In genomic region chr10:32557673-32558072, GRCm38 (mm10) we compare ENCODE assay signal across 27 mouse cellular contexts.
DNase-seq lines count a peak whose midpoint lies in the region; ATAC-seq and TF ChIP-seq lines count a peak whose summit lies in the region.
"Had no signal": no experiment of that assay in that cellular context is flagged by ENCODE, and none has a peak within 500 bp of the region (broad histone marks: within the 10 kb centered on the region; RNA-seq: fewer than 3 reads in every experiment).

No protein-coding gene starts in this region.

- intact Hi-C loops in heart, postnatal 36 days (cut with DNase I), result no loop called here
- intact Hi-C loops in left cerebral cortex, adult 2 months (cut with DNase I), result no loop called here

- no peak overlapping the region for H3K4me3 ChIP-seq in heart, embryonic 10.5 days
- no peak overlapping the region for H3K4me3 ChIP-seq in liver, embryonic 11.5 days (ENCODE audit: low read depth, low read length)
- no peak overlapping the region for H3K4me3 ChIP-seq in liver, embryonic 14.5 days (ENCODE audit: insufficient read depth in 1 of 2, low read depth in 2 of 2, low read length in 2 of 2)
- no peak overlapping the region for H3K4me3 ChIP-seq in left cerebral cortex, adult 2 months
- H3K4me3 ChIP-seq: embryonic facial prominence, embryonic 10.5 days; embryonic facial prominence, embryonic 13.5 days; erythroblast, embryonic 14.5 days; forebrain, embryonic 12.5 days; forebrain, embryonic 15.5 days had no signal

- TF ChIP-seq EP300 in liver, embryonic 14.5 days (IDR thresholded peaks at IDR 0.05; ENCODE audit: low read depth), result peak; percentile 38; the same call in 1 of the 2 replicates

- H3K27ac ChIP-seq in heart, embryonic 10.5 days, result no peak overlapping the region
- H3K27ac ChIP-seq in liver, embryonic 11.5 days (ENCODE audit: low read depth, low read length), result no peak overlapping the region
- H3K27ac ChIP-seq in liver, embryonic 14.5 days, result no peak overlapping the region; the same call in 1 of the 2 replicates
- no peak overlapping the region for H3K27ac ChIP-seq in left cerebral cortex, adult 2 months
- H3K27ac ChIP-seq: embryonic facial prominence, embryonic 10.5 days; embryonic facial prominence, embryonic 13.5 days; forebrain, embryonic 12.5 days; forebrain, embryonic 15.5 days; hindbrain, embryonic 14.5 days; hindbrain, postnatal 0 days had no signal

- 25% methylated on average over 3 of the region's 3 CpGs for WGBS in heart, embryonic 10.5 days
- WGBS in liver, embryonic 11.5 days, result 42% methylated on average over 3 of the region's 3 CpGs
- 32% methylated on average over 3 of the region's 3 CpGs for WGBS in liver, embryonic 14.5 days (ENCODE audit: insufficient replicate concordance)

- ATAC-seq in liver, embryonic 11.5 days (replicated peaks; ENCODE audit: low FRiP score), result peak; percentile 93
- ATAC-seq in liver, embryonic 14.5 days (ENCODE audit: insufficient read depth), result peak; percentile 90
- ATAC-seq: forebrain, embryonic 15.5 days; hindbrain, postnatal 0 days; inflammation-experienced regulatory T-cells, adult 6 months; intestine, embryonic 16.5 days; Patski had no signal

- H3K9me3 ChIP-seq in heart, embryonic 10.5 days, result no peaks in the 10 kb centered on the region
- no peaks in the 10 kb centered on the region for H3K9me3 ChIP-seq in liver, embryonic 11.5 days (ENCODE audit: control insufficient read depth, low read length)
- H3K9me3 ChIP-seq in liver, embryonic 14.5 days (ENCODE audit: control insufficient read depth, low read length), result no peaks in the 10 kb centered on the region
- H3K9me3 ChIP-seq: embryonic facial prominence, embryonic 10.5 days; embryonic facial prominence, embryonic 13.5 days; forebrain, embryonic 12.5 days; forebrain, embryonic 15.5 days had no signal

- H3K4me2 ChIP-seq in liver, embryonic 11.5 days, result no peak overlapping the region
- H3K4me2 ChIP-seq in liver, embryonic 14.5 days (ENCODE audit: low read depth), result no peak overlapping the region; the same call in 1 of the 2 replicates
- H3K4me2 ChIP-seq: embryonic facial prominence, embryonic 13.5 days; forebrain, embryonic 12.5 days; forebrain, embryonic 15.5 days; hindbrain, embryonic 14.5 days had no signal

- no peaks in the 10 kb centered on the region for H3K27me3 ChIP-seq in heart, embryonic 10.5 days (ENCODE audit: insufficient read depth, poor library complexity, severe bottlenecking)
- no peaks in the 10 kb centered on the region for H3K27me3 ChIP-seq in liver, embryonic 11.5 days (replicated peaks; ENCODE audit: control insufficient read depth, insufficient read depth, low read length)
- no peaks in the 10 kb centered on the region for H3K27me3 ChIP-seq in liver, embryonic 14.5 days (ENCODE audit: control insufficient read depth, insufficient read depth, low read length)
- H3K27me3 ChIP-seq: CH12.LX; embryonic facial prominence, embryonic 13.5 days; forebrain, embryonic 12.5 days; forebrain, embryonic 15.5 days had no signal

- DNase-seq in heart, embryonic 10.5 days (ENCODE audit: low spot score), result peak; percentile 78
- DNase-seq in heart, postnatal 36 days, result no peak
- DNase-seq in c-Kit-negative CD71-positive TER-119-positive erythroid progenitor cells, embryonic 14.5 days (ENCODE audit: low read depth, low spot score), result peak; percentile 5
- no peak for DNase-seq in liver, embryonic 11.5 days (ENCODE audit: low spot score)
- DNase-seq in liver, embryonic 14.5 days (ENCODE audit: low read depth in 3 of 3, low spot score in 3 of 3), result peak; percentile 23 to 33 (median 30)
- DNase-seq in spleen, postnatal 14 days (ENCODE audit: low spot score in 2 of 2), result no peak
- DNase-seq in left cerebral cortex, adult 2 months (ENCODE audit: extremely low spot score in 1 of 2, low spot score in 2 of 2), result no peak
- no peak for DNase-seq in gastrocnemius, postnatal 25 days
- DNase-seq: adrenal gland, postnatal 10 days; B cell, adult 2 months; cerebellum, adult 18-20 months; cerebellum, adult 9-10 months; cerebellum, postnatal 14 days; heart, adult 18-20 months; heart, postnatal 4 days had no signal

- no peaks in the 10 kb centered on the region for H3K4me1 ChIP-seq in heart, embryonic 10.5 days
- H3K4me1 ChIP-seq in liver, embryonic 11.5 days (replicated peaks; ENCODE audit: control insufficient read depth, insufficient read depth, low read length), result no peaks in the 10 kb centered on the region
- 0 out of 4 replicates have a peak, but pooled peaks cover 0 to 2% of the 10 kb centered on the region in 2 experiments for H3K4me1 ChIP-seq in liver, embryonic 14.5 days (replicated peaks; ENCODE audit: control insufficient read depth in 2 of 2, insufficient read depth in 2 of 2, low read length in 1 of 2)
- H3K4me1 ChIP-seq: embryonic facial prominence, embryonic 10.5 days; embryonic facial prominence, embryonic 13.5 days; forebrain, embryonic 12.5 days; forebrain, embryonic 15.5 days had no signal

- no peak for TF ChIP-seq CTCF in liver, embryonic 14.5 days (IDR thresholded peaks at IDR 0.05; ENCODE audit: low read depth)
- TF ChIP-seq CTCF in left cerebral cortex, adult 2 months (IDR thresholded peaks at IDR 0.05), result no peak

- H3K36me3 ChIP-seq in heart, embryonic 10.5 days, result no peaks in the 10 kb centered on the region
- H3K36me3 ChIP-seq in liver, embryonic 11.5 days (ENCODE audit: control insufficient read depth, insufficient read depth, low read length), result no peaks in the 10 kb centered on the region
- no peaks in the 10 kb centered on the region for H3K36me3 ChIP-seq in liver, embryonic 14.5 days (replicated peaks; ENCODE audit: control insufficient read depth, insufficient read depth, low read depth)
- H3K36me3 ChIP-seq: embryonic facial prominence, embryonic 10.5 days; embryonic facial prominence, embryonic 13.5 days; forebrain, embryonic 12.5 days; forebrain, embryonic 15.5 days; G1E had no signal

- no peak overlapping the region for H3K9ac ChIP-seq in liver, embryonic 11.5 days (ENCODE audit: low read depth, low read length)
- no peak overlapping the region for H3K9ac ChIP-seq in liver, embryonic 14.5 days (replicated peaks)
- H3K9ac ChIP-seq: embryonic facial prominence, embryonic 13.5 days; forebrain, embryonic 12.5 days; forebrain, embryonic 15.5 days; hindbrain, embryonic 14.5 days had no signal

Comparison
In these comparisons a context has a peak if more than half of its experiments do, and no peak if none do; other contexts are left out.
1. DNase-seq: peak in heart, embryonic 10.5 days (single experiment), c-Kit-negative CD71-positive TER-119-positive erythroid progenitor cells, embryonic 14.5 days (single experiment) and liver, embryonic 14.5 days (3 of 3); none in heart, postnatal 36 days (0 of 2), liver, embryonic 11.5 days (single experiment), spleen, postnatal 14 days (0 of 2), left cerebral cortex, adult 2 months (0 of 2) and gastrocnemius, postnatal 25 days (single experiment).